Mouse (Mus musculus): ENCODE measurements around the gene Mthfd1l. TPM values are rescaled to one million over a fixed set of nuclear protein-coding genes. Genes with fewer than 3 reads are reported as not detected.

Mthfd1l gene
- polyA plus RNA-seq (2015; fragmentation: Illumina TruSeq; extraction: RNeasy Lipid Tissue Mini Kit (QIAGEN cat#74804); ENCODE audit: insufficient read depth, low read depth, low replicate concordance): 1.2 TPM

GRCm38 (mm10) chr10:3972981-3973588, at the start of gene Mthfd1l:
Mthfd1l (plus strand) TSS chr10:3973118.

Other genes with a start within 250 kb of the Mthfd1l start
- gene Plekhg1, start 232.8 kb upstream of the Mthfd1l start, polyA plus RNA-seq (2015; fragmentation: Illumina TruSeq; extraction: RNeasy Lipid Tissue Mini Kit (QIAGEN cat#74804); ENCODE audit: insufficient read depth, low read depth, low replicate concordance): 2.9 TPM